Mouse (Mus musculus) hindbrain, embryonic 11.5 days (tissue): ENCODE measurements at regions not wholly inside any gene's neighbourhood (a gene's known extent, or its start where the extent isn't known, plus 50 kb on each side); places are given as distances from the start of the nearest gene placed in this dataset.
"Not testable (repeated sequence)": the region's sequence is repeated elsewhere in the genome, so short reads cannot be mapped to it uniquely, and the experiment has no call there.

Experiments
- ATAC-seq: fragments of 200-750 bp; cut with Nextera tagmentation; 2 replicates; pipeline ENCODE4 v1.8.0; 2017; ENCODE audit warnings: mild to moderate bottlenecking, moderate TSS enrichment, moderate library complexity; ENCODE audit not compliant: low FRiP score
- DNase-seq: peaks from one replicate; pipeline ENCODE4 v3.0.0-alpha.2; 2015; ENCODE audit warnings: low spot score
- H3K27ac ChIP-seq: fragments of 300-500 bp; sonication (generic); 2 replicates; pipeline ENCODE4 v1.5.1; 2014; ENCODE audit warnings: mild to moderate bottlenecking, low read depth, low read length
- H3K27me3 ChIP-seq: fragments of 300-500 bp; sonication (generic); 2 replicates; pipeline ENCODE4 v1.6.1; 2014; ENCODE audit warnings: mild to moderate bottlenecking, low read length, moderate library complexity, mixed read lengths; ENCODE audit not compliant: control insufficient read depth, insufficient read depth
- H3K36me3 ChIP-seq: fragments of 300-500 bp; sonication (generic); 2 replicates; pipeline ENCODE4 v1.6.1; 2014; ENCODE audit warnings: mild to moderate bottlenecking, low read length, moderate library complexity, mixed read lengths; ENCODE audit not compliant: control insufficient read depth, insufficient read depth
- H3K4me1 ChIP-seq: fragments of 300-500 bp; sonication (generic); replicated peaks from 2 replicates; pipeline ENCODE4 v1.6.1; 2014; ENCODE audit warnings: low read length, mixed read lengths; ENCODE audit not compliant: control insufficient read depth, insufficient read depth
- H3K4me2 ChIP-seq: fragments of 300-500 bp; sonication (generic); replicated peaks from 2 replicates; pipeline ENCODE4 v1.6.1; 2014; ENCODE audit warnings: mild to moderate bottlenecking, low read depth, low read length
- H3K4me3 ChIP-seq: fragments of 300-500 bp; sonication (generic); 2 replicates; pipeline ENCODE4 v1.5.1; 2014; ENCODE audit warnings: low read depth, low read length
- H3K9ac ChIP-seq: fragments of 300-500 bp; sonication (generic); 2 replicates; pipeline ENCODE4 v1.6.1; 2014; ENCODE audit warnings: low read depth, low read length
- H3K9me3 ChIP-seq: fragments of 300-500 bp; sonication (generic); 2 replicates; pipeline ENCODE4 v1.6.1; 2016; ENCODE audit warnings: low read length; ENCODE audit not compliant: control insufficient read depth
- WGBS: fragments of 180-500 bp; shearing (Covaris S2); extraction: QIAGEN DNeasy Blood & Tissue Kit; methylation state at CpG from one replicate; pipeline ENCODE4 v1.1.7; 2014; 5-methylcytosine and 5-hydroxymethylcytosine counted together

DNA sequence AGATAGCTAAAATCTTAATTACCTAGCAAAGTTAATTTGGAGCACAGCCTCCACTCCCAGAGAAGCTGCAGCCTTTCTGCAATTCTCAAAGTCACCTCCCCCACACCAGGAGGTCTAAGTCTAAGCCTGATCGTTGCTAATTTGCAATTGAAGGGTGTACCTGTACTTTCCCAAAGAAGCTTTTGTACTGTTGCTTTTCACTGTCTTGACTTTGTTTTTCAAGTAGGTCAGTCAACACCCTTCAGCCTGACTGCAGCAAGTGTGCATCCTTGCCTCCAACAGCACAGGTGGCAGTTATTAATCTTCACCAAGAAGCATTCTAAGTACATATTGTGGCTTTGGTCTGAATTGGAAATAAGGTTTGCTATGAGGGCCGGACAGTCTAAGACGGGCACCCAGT lies 91.7 kb upstream of the Slc22a30 start:
- not testable (repeated sequence) for H3K36me3 ChIP-seq, H3K4me2 ChIP-seq, H3K4me3 ChIP-seq, H3K4me1 ChIP-seq, H3K9me3 ChIP-seq, H3K9ac ChIP-seq, ATAC-seq, H3K27ac ChIP-seq, DNase-seq, H3K27me3 ChIP-seq
- 80% methylated on average over 3 of the region's 3 CpGs for WGBS

DNA sequence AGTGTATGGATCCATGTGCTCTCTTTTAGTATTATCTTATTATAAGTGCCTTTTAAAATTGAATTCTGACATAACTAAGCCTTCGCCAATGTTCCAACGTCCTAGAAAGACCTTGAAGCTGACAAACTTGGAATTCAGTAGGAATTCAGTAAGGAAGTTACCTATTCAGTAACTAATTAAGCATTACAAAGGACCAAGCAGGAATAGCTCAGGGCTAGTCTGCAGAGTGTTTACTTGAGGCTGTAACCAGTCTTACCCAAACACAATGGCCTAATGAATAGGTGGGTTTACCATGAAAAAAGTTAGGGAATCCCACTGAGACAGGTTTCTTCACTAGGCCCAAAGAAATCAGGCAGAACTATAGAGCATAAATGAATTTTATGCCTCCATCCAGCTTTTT lies 92.6 kb upstream of the Slc22a30 start:
- ATAC-seq, H3K4me3 ChIP-seq, H3K4me1 ChIP-seq, H3K27me3 ChIP-seq, H3K9ac ChIP-seq, H3K4me2 ChIP-seq, H3K36me3 ChIP-seq, H3K9me3 ChIP-seq, DNase-seq, H3K27ac ChIP-seq: not testable (repeated sequence)
- WGBS: 88% methylated on average over 2 of the region's 2 CpGs

DNA sequence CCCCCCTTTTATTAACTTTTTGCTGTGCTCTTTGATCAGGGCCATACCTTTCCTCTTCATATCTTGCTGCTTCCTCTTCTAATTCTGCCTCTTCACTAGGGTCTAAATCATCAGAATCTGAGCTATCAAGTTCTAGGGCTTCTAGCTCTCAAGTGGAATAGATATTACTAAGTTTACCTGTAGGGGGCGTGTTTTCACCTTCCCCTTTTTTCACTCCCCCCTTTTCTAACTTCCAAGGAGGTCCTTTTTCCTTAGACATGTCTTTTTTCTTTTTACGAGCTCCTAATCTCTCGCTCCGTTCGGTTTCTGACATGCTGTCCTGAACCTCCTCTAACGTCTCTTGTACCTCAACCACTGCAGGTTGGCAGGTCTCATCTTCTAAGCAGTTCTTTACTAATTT lies 73.3 kb upstream of the Slc22a8 start:
- H3K9me3 ChIP-seq, H3K4me3 ChIP-seq, H3K27ac ChIP-seq: not testable (repeated sequence)

DNA sequence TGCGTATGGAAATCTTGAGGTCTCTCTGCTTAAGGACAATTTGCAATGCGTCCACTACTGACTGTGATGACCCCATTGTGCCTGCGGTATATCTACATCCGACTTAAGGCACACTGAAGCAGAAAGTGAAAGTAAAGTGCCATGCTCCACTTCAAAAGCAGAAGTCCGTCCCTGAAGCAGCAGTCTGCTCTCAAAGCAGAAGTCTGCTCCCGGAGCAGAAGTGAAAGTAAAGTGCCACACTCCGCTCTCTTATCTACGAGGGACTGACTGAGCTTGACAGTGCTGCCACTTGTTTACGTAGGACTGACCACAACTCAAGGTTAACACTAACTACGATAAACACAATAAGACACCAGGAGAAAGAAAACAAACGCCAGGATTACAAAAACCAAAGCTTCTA lies 72.8 kb upstream of the Slc22a8 start:
- no peak overlapping the region for H3K9ac ChIP-seq
- no peak overlapping the region for H3K27ac ChIP-seq
- no peak overlapping the region for H3K4me2 ChIP-seq
- no peaks in the 10 kb centered on the region for H3K9me3 ChIP-seq
- H3K36me3 ChIP-seq: no peaks in the 10 kb centered on the region
- ATAC-seq (no peak), DNase-seq (no peak)
- no peaks in the 10 kb centered on the region for H3K4me1 ChIP-seq
- WGBS: 90% methylated on average over 11 of the region's 11 CpGs
- no peaks in the 10 kb centered on the region for H3K27me3 ChIP-seq
- no peak overlapping the region for H3K4me3 ChIP-seq

More for the DNA sequence above, 73.3 kb upstream of the Slc22a8 start:
- not testable (repeated sequence) for H3K4me2 ChIP-seq, H3K36me3 ChIP-seq, H3K4me1 ChIP-seq, H3K27me3 ChIP-seq, DNase-seq, H3K9ac ChIP-seq, ATAC-seq
- WGBS: 86% methylated on average over 6 of the region's 6 CpGs

DNA sequence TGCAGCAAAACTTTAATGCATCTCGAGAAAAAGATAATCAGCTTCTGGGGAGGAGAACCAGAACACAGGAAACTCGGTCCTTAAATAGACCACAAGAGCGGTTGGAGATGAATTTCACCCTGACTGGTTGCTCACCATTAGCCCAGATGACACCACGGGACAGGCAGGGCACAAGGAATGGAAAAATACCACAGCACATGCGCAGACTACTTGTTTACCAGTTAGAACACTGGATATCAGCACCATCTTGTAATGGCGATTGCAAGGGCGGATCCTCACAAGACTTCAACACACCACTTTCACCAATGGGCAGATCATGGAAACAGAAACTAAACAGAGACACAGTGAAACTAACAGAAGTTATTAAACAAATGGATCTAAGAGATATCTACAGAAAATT lies 72.1 kb upstream of the Slc22a8 start:
- H3K4me1 ChIP-seq, H3K36me3 ChIP-seq, H3K4me2 ChIP-seq, ATAC-seq, H3K4me3 ChIP-seq, H3K27ac ChIP-seq, H3K9ac ChIP-seq, H3K27me3 ChIP-seq, DNase-seq, H3K9me3 ChIP-seq: not testable (repeated sequence)
- 87% methylated on average over 7 of the region's 7 CpGs for WGBS

DNA sequence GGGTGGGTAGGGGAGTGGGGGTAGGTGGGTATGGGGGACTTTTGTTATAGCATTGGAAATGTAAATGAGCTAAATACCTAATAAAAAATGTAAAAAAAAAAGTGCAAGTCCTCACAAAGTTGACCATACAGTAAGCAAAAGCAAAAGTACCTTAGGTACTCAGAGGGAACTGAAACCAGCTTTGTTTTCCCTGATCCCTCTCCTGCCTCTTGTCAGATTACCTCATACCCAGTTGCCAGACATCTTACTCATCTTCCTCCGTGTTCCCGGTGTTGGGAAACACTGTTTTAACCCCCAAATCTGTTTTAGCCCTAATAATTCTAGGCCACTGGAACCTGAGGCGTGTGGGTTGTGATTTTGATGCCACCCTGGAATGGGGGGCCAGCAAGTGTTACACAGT lies 56.5 kb upstream of the Slc22a8 start:
- no peaks in the 10 kb centered on the region for H3K4me1 ChIP-seq
- DNase-seq: no peak
- WGBS: 74% methylated on average over 3 of the region's 3 CpGs

DNA sequence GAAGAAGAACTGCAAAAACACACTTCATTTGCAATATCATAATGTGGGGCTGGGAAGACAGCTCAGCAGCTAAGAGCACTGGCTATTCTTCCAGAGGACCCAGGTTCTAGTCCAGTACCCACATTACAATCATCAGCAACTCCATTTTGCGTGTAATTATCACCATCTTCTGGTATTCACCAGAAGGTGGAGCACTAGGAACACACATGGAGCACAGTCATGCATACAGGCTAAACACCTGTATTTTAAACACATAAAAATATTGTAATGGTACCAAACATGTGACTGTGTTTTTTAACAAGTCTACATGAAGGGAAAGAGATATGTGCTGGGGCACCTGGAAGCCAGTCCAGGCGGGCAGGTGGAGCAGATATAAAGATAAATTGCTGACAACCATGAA lies 55.0 kb upstream of the Slc22a8 start:
- Histone ChIP-seq H3K9me3 (no peaks in the 10 kb centered on the region), H3K4me2 (no peak overlapping the region), H3K4me1 (no peaks in the 10 kb centered on the region), H3K9ac (no peak overlapping the region), H3K27me3 (no peaks in the 10 kb centered on the region), H3K4me3 (no peak overlapping the region), H3K27ac (no peak overlapping the region), H3K36me3 (no peaks in the 10 kb centered on the region)
- ATAC-seq: no peak
- DNase-seq: peak; percentile 1
- 63% methylated on average over 2 of the region's 2 CpGs for WGBS

More for the DNA sequence above, 56.5 kb upstream of the Slc22a8 start:
- Histone ChIP-seq H3K27ac (no peak overlapping the region), H3K27me3 (no peaks in the 10 kb centered on the region), H3K4me3 (no peak overlapping the region), H3K9ac (no peak overlapping the region), H3K36me3 (no peaks in the 10 kb centered on the region), H3K9me3 (no peaks in the 10 kb centered on the region), H3K4me2 (no peak overlapping the region)
- ATAC-seq: no peak
